Mouse (Mus musculus): ENCODE data around the gene Abhd16b.

DNA sequence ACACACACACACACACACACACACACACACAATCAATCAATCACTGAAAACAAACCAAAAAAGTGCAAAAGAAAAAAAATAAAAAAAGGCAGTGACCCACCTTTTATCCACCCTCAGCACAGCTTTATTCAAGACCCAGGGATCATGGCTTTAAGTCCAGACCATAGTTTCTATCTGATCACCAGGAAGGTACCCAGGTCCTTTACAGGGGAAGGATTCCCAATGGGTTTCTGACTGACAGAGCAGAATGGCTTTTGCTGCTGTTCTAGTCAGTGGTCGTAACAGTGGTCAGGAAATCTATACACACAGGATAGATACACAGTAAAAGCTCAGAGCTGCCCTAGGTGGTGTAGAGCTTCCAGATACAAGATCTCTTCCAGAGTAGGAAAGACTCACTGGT is 7.3 kb upstream of the Abhd16b start:
- TF ChIP-seq CTCF (IDR thresholded peaks at IDR 0.05; ENCODE audit: control insufficient read depth, insufficient read depth, insufficient read length) (no peak), MYOD1 (IDR thresholded peaks at IDR 0.05; ENCODE audit: control insufficient read depth, insufficient read length, low read depth) (no peak), MAX (IDR thresholded peaks at IDR 0.05) (no peak), MYOG (IDR thresholded peaks at IDR 0.05; ENCODE audit: control insufficient read depth, extremely low read depth, insufficient read length) (no peak)
